Mouse (Mus musculus) lung, postnatal 4 days (tissue): ENCODE measurements around the gene Ccdc6.
"Not testable (repeated sequence)": the region's sequence is repeated elsewhere in the genome, so short reads cannot be mapped to it uniquely, and the experiment has no call there.

Source experiments
- DNase-seq, 2 experiments: peaks; one replicate each; pipeline ENCODE4 v3.0.0; 2021

The Ccdc6 gene

DNA sequence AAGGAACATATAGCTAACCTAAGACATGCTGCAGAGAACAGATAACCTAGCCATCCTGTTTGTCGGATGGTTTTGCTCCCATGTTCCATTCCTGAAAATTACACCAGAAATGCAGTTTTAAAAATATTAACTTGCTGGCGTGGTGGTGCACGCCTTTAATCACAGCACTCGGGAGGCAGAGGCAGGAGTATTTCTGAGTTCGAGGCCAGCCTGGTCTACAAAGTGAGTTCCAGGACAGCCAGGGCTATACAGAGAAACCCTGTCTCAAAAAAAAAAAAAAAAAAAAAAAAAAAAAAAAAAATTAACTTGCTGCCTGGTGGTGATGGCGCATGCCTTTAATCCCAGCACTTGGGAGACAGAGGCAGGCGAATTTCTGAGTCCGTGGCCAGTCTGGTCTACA lies 125.3 kb downstream of the Ccdc6 start:
- DNase-seq = not testable (repeated sequence)

DNA sequence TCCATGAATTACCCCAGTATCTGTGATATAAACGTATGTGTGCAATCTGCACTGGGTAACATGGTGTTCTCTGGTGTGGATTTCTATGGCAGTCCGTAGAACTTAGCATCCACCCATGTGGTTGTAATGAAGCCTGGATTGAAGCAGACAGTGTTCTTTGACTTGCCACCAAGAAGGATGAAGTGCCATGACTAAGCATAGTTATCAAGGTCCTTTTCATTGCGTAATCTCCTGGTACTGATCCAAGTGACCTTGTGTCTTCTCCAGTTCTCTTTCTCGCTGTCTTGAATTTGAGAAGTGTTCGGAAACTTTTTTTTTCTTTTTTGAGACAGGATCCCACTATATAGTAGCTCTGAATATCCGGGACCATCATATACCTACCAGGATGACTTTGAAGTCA lies 127.7 kb downstream of the Ccdc6 start:
- DNase-seq = no peak

DNA sequence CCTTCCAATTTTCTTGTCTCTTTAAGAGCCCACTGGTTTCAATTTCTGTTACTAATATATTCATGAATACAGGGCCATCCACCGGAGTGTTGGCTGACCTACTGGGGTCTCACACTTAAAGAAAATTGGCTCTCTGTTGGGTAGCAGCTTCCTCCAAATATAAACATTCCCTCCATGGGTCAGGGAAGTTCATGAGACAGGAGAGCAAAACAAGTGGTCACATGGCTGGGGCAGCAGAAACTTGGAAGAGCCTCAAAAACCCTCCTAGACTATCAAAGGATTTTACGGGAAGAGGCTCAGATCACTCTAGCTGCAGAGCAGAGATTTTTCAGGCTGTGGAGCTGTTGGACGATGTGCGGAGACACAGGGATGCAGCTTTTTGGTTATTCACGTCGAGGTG lies 128.8 kb downstream of the Ccdc6 start:
- DNase-seq = peak; percentile 34 to 72

DNA sequence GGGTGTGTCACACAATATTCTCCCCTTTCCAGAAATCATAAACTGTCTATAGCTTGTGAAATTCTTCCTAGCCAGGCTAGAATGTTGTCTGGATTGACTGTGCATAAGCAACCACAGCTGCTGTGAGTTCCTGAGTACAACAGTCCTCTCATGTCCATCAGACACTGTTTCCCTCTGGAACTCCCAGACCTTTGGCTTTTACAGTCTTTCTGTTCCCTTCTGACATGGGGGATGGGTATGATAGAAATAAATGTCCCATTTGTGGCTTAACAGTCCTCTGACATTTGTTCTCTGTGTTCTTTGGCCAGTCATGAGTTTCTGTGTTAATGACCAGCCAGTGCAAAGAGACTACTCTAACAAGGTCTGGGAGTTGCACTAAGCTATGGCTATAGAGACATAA lies 129.7 kb downstream of the Ccdc6 start:
- DNase-seq = peak in 1 of 2 experiments; percentile 41

DNA sequence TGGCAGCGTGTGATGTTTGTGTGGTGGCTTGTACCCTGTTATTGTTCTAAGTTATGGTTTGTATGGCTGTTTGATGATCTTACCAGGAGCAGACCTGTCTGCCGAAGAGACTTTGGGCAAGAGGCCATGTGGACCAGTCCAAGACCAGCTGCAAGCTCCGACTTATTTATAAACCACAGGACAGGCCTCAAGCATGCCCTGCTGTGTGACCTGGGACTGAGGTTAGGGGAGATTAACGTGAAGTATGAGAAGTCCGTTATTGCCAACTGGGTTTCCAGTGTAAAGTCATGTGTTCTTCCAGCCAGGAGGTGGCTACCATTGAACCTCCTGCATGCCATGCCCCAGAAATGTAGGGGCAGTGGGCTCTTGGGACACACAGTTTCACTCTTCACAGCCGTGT lies 133.4 kb downstream of the Ccdc6 start:
- DNase-seq = no peak

DNA sequence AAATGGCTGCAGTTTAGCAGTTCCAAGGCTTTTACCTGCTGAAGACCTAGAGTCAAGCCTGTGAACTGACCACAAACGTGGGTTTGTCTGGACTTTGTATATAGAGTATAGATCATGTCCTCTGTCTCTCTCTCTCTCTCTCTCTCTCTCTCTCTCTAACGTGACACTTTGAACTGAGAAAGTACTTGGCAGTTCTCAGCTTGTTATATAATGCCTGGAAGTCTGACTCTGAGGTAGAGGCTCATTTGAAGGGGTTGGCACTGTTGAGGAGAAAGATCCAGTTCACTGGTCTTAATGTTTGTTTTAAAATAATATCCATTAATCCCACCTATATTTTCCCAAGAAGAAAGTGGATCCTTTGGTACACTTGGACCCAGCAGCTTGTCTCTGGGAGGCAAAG lies 141.0 kb downstream of the Ccdc6 start:
- DNase-seq = no peak
